Mouse (Mus musculus) cerebellum, adult 2 months (tissue): ENCODE results near the gene Fbf1.

ENCODE experiments used
- CTCF ChIP-seq: fragments of 200-500 bp; IDR thresholded peaks from 2 replicates; pipeline ENCODE4 v1.5.1; 2011; ENCODE audit warnings: low read depth, mild to moderate bottlenecking, control low read depth, low read length, moderate library complexity, borderline replicate concordance; ENCODE audit not compliant: insufficient read depth
- POLR2A ChIP-seq: fragments of 200-500 bp; IDR thresholded peaks from 2 replicates; pipeline ENCODE4 v1.6.1; 2011; ENCODE audit warnings: low read length, control low read depth, borderline replicate concordance; ENCODE audit not compliant: insufficient read depth

GRCm38 (mm10) chr11:116146294-116146985 lies 21.5 kb downstream of the Fbf1 start:
- TF ChIP-seq POLR2A, result no peak
- no peak for TF ChIP-seq CTCF
